Mouse (Mus musculus): ENCODE results near the gene Myo1g. TPM values are rescaled to one million over a fixed set of nuclear protein-coding genes. Genes with fewer than 3 reads are reported as not detected.

Myo1g gene
- polyA plus RNA-seq, 1 experiment from 2014 or later = 0.29 TPM

DNA sequence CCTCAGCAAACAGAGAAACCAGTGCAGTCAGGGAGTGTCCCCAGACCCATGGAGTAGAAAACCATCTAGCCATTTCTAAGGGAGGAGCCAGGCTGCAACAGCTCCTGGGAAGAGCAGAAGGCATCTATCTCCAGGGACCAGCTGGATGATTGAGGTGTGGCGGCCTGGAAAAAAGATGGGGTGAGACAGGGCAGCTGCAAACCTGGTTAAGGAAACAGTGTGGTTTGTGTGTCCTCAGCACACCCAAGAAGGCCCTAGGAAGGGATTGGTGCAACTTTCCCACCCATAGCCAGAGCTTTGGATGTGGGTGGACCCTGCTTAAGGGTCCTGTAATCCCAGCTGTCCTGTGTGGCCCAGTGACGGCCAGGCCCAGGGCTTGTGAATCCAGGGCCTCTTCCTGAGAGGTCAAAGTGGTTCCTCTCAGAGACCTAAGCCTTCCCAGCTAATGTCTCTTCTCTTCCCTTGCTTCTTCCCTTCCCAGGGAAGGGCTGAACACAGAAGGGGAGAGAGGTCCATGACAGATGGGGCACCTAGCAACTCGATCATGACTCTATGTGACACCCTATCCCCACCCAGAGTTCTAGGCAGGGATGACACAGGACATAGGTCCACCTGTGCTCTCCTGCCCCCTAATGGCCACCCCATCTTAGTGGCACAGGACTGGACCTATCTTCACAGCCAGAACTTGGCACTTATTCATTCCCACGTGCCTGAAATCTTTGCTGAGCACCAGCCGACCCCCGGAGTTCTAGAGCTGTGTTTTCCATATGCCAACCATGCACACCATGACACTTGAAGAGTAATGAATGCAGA is 30.9 kb downstream of the Myo1g start:
- no peaks in the 10 kb centered on the region for H3K9me3 ChIP-seq (replicated peaks; ENCODE audit: control insufficient read depth, low read length)
- no peaks in the 10 kb centered on the region for H3K27me3 ChIP-seq (ENCODE audit: control insufficient read depth, insufficient read depth, low read length)
- no peak overlapping the region for H3K4me3 ChIP-seq (ENCODE audit: low read depth, low read length)
- H3K36me3 ChIP-seq (replicated peaks; ENCODE audit: control insufficient read depth, insufficient read depth, low read depth, low read length) = no peaks in the 10 kb centered on the region
- H3K4me2 ChIP-seq (ENCODE audit: low read depth, low read length) = no peak overlapping the region
- H3K4me1 ChIP-seq (ENCODE audit: control insufficient read depth, insufficient read depth, low read length) = no peaks in the 10 kb centered on the region
- H3K9ac ChIP-seq (replicated peaks; ENCODE audit: low read length) = no peak overlapping the region
- WGBS = 58% methylated on average over 6 of the region's 6 CpGs
- no peak overlapping the region for H3K27ac ChIP-seq (replicated peaks; ENCODE audit: low read depth, low read length)
- DNase-seq (ENCODE audit: low spot score) (no peak), ATAC-seq (replicated peaks; ENCODE audit: insufficient number of reproducible peaks, low FRiP score, low TSS enrichment, low read depth) (no peak)

DNA sequence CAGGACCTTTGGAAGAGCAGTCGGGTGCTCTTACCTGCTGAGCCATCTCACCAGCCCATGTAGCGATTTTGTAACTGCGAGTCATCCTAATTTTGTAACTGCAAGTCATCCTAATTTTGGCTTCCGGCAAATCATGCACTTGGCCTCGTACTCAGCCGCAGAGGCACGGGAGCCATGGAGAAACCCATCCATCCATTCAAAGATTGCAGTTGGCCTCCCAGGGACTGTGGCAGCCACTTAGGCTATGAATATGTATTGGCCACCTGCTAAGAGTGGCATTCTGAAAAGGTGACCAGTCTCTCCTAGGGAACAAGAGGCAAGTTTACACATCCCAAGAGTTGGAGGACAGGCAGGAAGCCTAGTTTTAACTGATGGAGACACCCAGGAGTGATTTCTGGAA is 31.5 kb downstream of the Myo1g start:
- Histone ChIP-seq H3K36me3 (replicated peaks; ENCODE audit: control insufficient read depth, insufficient read depth, low read depth, low read length) (no peaks in the 10 kb centered on the region), H3K9me3 (replicated peaks; ENCODE audit: control insufficient read depth, low read length) (no peaks in the 10 kb centered on the region), H3K27ac (replicated peaks; ENCODE audit: low read depth, low read length) (no peak overlapping the region), H3K9ac (replicated peaks; ENCODE audit: low read length) (no peak overlapping the region), H3K27me3 (ENCODE audit: control insufficient read depth, insufficient read depth, low read length) (no peaks in the 10 kb centered on the region), H3K4me3 (ENCODE audit: low read depth, low read length) (no peak overlapping the region), H3K4me1 (ENCODE audit: control insufficient read depth, insufficient read depth, low read length) (no peaks in the 10 kb centered on the region), H3K4me2 (ENCODE audit: low read depth, low read length) (no peak overlapping the region)
- DNase-seq (ENCODE audit: low spot score) = no peak
- no peak for ATAC-seq (replicated peaks; ENCODE audit: insufficient number of reproducible peaks, low FRiP score, low TSS enrichment, low read depth)
- 86% methylated on average over 7 of the region's 7 CpGs for WGBS

DNA sequence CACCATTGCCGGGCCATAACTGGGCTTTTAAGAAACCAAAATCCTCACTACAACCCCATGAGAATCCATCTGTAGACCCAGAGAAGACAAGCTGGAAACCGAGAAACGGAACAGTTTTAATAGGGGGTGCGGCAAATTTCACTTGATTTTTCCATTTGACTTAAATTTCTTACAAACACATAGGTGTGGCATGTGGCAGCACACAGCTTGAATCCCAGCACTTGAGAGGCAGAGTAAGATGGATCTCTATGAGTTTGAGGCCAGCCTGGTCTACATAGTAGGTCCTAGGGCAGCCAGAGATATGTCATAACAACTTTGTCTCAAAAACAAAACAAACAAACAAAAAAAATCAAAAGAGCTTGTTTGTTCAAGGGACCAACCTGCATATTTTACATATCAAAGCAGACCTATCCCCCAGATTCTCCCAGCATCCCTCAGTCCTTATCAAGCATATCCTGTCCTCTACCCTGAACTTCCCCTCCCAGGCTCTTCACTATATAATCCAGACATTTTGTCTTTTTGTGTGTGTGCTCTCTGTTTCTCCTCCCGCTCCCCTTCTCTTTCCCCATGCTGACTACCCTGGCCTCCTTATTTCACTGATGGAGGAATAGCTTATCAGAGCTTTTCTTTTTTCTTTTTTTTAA is 32.6 kb downstream of the Myo1g start:
- H3K4me3 ChIP-seq (ENCODE audit: low read depth, low read length) = no peak overlapping the region
- WGBS = 93% methylated on average over 5 of the region's 5 CpGs
- H3K4me1 ChIP-seq (ENCODE audit: control insufficient read depth, insufficient read depth, low read length) = no peaks in the 10 kb centered on the region

DNA sequence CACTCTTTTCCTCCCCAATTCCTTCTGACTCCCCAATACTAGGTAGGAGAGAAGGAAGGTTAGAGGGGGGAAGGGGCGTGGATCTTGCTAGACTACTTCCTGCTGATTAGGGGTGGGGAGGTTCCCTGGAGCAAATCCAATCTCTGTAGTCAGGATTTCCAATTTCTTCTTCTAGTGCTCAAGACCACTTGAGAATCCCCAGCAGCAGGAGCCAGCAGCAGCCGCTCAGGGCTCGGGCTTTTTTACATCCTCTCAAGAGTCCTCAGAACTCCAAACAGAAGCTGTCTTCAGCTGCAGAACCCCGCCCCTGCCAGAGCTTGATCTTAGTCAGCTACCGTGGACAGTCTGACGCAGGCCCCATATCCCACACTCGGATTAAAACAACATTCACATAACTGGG is 33.3 kb downstream of the Myo1g start:
- Histone ChIP-seq H3K27ac (replicated peaks; ENCODE audit: low read depth, low read length) (no peak overlapping the region), H3K9ac (replicated peaks; ENCODE audit: low read length) (no peak overlapping the region), H3K9me3 (replicated peaks; ENCODE audit: control insufficient read depth, low read length) (no peaks in the 10 kb centered on the region), H3K27me3 (ENCODE audit: control insufficient read depth, insufficient read depth, low read length) (no peaks in the 10 kb centered on the region), H3K4me2 (ENCODE audit: low read depth, low read length) (no peak overlapping the region), H3K36me3 (replicated peaks; ENCODE audit: control insufficient read depth, insufficient read depth, low read depth, low read length) (no peaks in the 10 kb centered on the region), H3K4me1 (ENCODE audit: control insufficient read depth, insufficient read depth, low read length) (no peaks in the 10 kb centered on the region), H3K4me3 (ENCODE audit: low read depth, low read length) (no peak overlapping the region)
- ATAC-seq (replicated peaks; ENCODE audit: insufficient number of reproducible peaks, low FRiP score, low TSS enrichment, low read depth) = no peak
- no peak for DNase-seq (ENCODE audit: low spot score)
- 47% methylated on average over 7 of the region's 7 CpGs for WGBS

More for the DNA sequence above, 32.6 kb downstream of the Myo1g start:
- no peaks in the 10 kb centered on the region for H3K27me3 ChIP-seq (ENCODE audit: control insufficient read depth, insufficient read depth, low read length)
- ATAC-seq (replicated peaks; ENCODE audit: insufficient number of reproducible peaks, low FRiP score, low TSS enrichment, low read depth) (no peak), DNase-seq (ENCODE audit: low spot score) (no peak)
- H3K27ac ChIP-seq (replicated peaks; ENCODE audit: low read depth, low read length) = no peak overlapping the region
- no peak overlapping the region for H3K9ac ChIP-seq (replicated peaks; ENCODE audit: low read length)
- H3K36me3 ChIP-seq (replicated peaks; ENCODE audit: control insufficient read depth, insufficient read depth, low read depth, low read length) = no peaks in the 10 kb centered on the region
- no peak overlapping the region for H3K4me2 ChIP-seq (ENCODE audit: low read depth, low read length)
- no peaks in the 10 kb centered on the region for H3K9me3 ChIP-seq (replicated peaks; ENCODE audit: control insufficient read depth, low read length)

DNA sequence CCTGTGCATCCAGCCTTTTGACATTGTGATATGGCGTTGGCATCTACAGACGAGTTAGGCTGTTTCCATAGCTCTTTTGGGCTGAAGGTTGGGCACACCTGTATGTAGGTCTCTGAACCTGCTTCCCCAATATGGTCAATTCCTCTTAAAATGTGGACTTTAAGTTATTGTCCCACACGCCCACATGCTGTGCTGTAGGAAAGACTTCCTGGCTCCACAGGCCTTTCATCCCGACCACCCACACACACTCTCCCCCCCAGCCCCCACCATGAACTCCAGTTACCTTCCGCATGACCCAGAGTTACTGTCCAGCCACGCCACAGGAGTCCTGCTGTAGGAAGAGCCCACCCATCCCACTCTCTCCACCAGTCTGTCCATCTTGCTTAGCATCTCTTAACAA is 33.8 kb downstream of the Myo1g start:
- DNase-seq (ENCODE audit: low spot score) (no peak), ATAC-seq (replicated peaks; ENCODE audit: insufficient number of reproducible peaks, low FRiP score, low TSS enrichment, low read depth) (no peak)
- Histone ChIP-seq H3K4me3 (ENCODE audit: low read depth, low read length) (no peak overlapping the region), H3K4me1 (ENCODE audit: control insufficient read depth, insufficient read depth, low read length) (no peaks in the 10 kb centered on the region), H3K27ac (replicated peaks; ENCODE audit: low read depth, low read length) (no peak overlapping the region), H3K4me2 (ENCODE audit: low read depth, low read length) (no peak overlapping the region), H3K9me3 (replicated peaks; ENCODE audit: control insufficient read depth, low read length) (no peaks in the 10 kb centered on the region), H3K36me3 (replicated peaks; ENCODE audit: control insufficient read depth, insufficient read depth, low read depth, low read length) (no peaks in the 10 kb centered on the region), H3K27me3 (ENCODE audit: control insufficient read depth, insufficient read depth, low read length) (no peaks in the 10 kb centered on the region), H3K9ac (replicated peaks; ENCODE audit: low read length) (no peak overlapping the region)
- WGBS = 62% methylated on average over 6 of the region's 6 CpGs

DNA sequence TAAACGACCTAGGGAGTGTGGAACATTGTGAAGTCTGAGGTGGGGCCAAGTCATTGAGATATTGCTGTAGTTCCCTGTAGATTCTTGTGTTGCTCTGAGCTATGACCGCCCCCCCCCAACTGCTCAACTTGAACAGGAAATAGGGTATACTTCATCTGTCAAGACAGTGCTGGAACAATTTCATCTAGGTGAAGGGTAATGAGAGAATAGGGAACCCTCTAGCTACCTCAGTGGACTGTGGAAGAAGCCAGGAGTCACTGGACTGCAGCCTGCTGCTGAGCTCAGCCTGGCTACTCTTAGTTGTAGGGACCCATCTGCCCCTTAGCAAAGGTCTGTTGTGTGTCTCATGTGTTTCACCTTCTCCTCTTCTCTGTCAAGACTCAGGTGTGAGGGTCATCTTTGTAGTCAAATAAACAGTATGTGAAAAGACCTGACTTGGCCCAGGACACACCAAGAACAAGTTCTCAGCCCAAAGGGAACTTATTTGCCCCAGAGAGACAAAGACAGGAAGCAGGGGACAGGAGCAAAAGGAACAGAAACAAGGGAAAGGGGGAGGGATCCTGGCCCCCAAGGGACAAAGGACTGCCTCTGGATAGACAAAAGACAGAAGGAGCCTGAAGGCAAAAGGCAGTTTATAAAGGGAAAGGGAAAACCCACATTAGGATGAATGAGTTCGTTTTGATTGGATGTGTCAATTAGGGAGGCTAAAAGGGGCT is 36.4 kb downstream of the Myo1g start:
- Histone ChIP-seq H3K4me1 (ENCODE audit: control insufficient read depth, insufficient read depth, low read length) (no peaks in the 10 kb centered on the region), H3K36me3 (replicated peaks; ENCODE audit: control insufficient read depth, insufficient read depth, low read depth, low read length) (no peaks in the 10 kb centered on the region), H3K27ac (replicated peaks; ENCODE audit: low read depth, low read length) (no peak overlapping the region), H3K27me3 (ENCODE audit: control insufficient read depth, insufficient read depth, low read length) (no peaks in the 10 kb centered on the region), H3K9me3 (replicated peaks; ENCODE audit: control insufficient read depth, low read length) (no peaks in the 10 kb centered on the region), H3K9ac (replicated peaks; ENCODE audit: low read length) (no peak overlapping the region), H3K4me3 (ENCODE audit: low read depth, low read length) (no peak overlapping the region), H3K4me2 (ENCODE audit: low read depth, low read length) (no peak overlapping the region)
- WGBS = 66% methylated on average over 3 of the region's 3 CpGs
- ATAC-seq (replicated peaks; ENCODE audit: insufficient number of reproducible peaks, low FRiP score, low TSS enrichment, low read depth) (no peak), DNase-seq (ENCODE audit: low spot score) (no peak)

DNA sequence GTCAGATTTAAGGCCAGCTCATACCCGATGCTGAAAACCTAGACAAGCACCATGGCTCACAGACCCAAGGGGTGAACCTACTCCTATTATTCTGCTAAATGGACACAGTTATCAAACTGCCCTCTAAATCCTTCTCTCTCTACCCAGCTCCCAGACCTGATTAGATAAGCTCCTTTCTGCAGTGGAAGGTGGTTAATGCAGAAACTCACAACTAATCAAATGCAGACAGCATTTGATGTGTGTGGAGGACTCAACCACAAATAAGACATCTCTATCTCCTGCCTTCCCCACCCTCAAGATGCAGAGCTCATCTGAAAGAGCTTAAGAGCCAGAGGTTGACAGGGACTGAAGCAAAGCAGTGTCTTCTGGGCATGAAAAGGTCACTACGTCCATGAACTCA is 37.7 kb downstream of the Myo1g start:
- no peaks in the 10 kb centered on the region for H3K36me3 ChIP-seq (replicated peaks; ENCODE audit: control insufficient read depth, insufficient read depth, low read depth, low read length)
- H3K9me3 ChIP-seq (replicated peaks; ENCODE audit: control insufficient read depth, low read length) = no peaks in the 10 kb centered on the region
- H3K4me2 ChIP-seq (ENCODE audit: low read depth, low read length) = no peak overlapping the region
- no peaks in the 10 kb centered on the region for H3K4me1 ChIP-seq (ENCODE audit: control insufficient read depth, insufficient read depth, low read length)
- no peak overlapping the region for H3K4me3 ChIP-seq (ENCODE audit: low read depth, low read length)
- no peak overlapping the region for H3K9ac ChIP-seq (replicated peaks; ENCODE audit: low read length)
- ATAC-seq (replicated peaks; ENCODE audit: insufficient number of reproducible peaks, low FRiP score, low TSS enrichment, low read depth) = no peak
- H3K27ac ChIP-seq (replicated peaks; ENCODE audit: low read depth, low read length) = no peak overlapping the region
- no peak for DNase-seq (ENCODE audit: low spot score)
- no peaks in the 10 kb centered on the region for H3K27me3 ChIP-seq (ENCODE audit: control insufficient read depth, insufficient read depth, low read length)
- 93% methylated on average over 2 of the region's 2 CpGs for WGBS

DNA sequence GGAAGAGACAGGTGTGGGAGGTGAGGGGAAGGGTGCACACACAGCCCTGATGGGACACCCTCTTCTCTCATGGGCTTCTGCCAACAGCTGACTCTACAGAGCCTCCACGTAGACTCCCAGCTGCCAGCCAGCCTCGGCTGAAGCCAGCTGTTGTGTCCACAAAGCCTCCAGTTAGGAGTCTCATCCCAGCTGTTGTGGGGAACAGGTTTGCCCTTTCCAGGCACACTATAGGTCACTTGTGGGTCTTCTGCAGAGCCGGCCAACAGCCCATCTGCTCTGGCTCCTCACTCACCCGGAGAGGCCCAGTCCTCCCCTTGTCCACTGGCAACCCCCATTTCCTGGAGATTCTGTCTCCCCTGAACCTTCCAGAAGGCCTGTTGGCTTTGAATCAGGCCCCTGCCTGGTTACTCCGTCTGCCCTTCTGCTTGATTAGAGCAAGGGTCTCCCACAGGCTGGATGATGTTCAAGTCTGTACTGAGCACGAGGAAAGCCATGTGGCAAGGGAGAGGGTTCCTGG is 39.0 kb downstream of the Myo1g start:
- Histone ChIP-seq H3K36me3 (replicated peaks; ENCODE audit: control insufficient read depth, insufficient read depth, low read depth, low read length) (no peaks in the 10 kb centered on the region), H3K4me3 (ENCODE audit: low read depth, low read length) (no peak overlapping the region), H3K27me3 (ENCODE audit: control insufficient read depth, insufficient read depth, low read length) (no peaks in the 10 kb centered on the region), H3K9me3 (replicated peaks; ENCODE audit: control insufficient read depth, low read length) (no peaks in the 10 kb centered on the region), H3K4me1 (ENCODE audit: control insufficient read depth, insufficient read depth, low read length) (no peaks in the 10 kb centered on the region), H3K9ac (replicated peaks; ENCODE audit: low read length) (no peak overlapping the region), H3K4me2 (ENCODE audit: low read depth, low read length) (no peak overlapping the region), H3K27ac (replicated peaks; ENCODE audit: low read depth, low read length) (no peak overlapping the region)
- 77% methylated on average over 6 of the region's 6 CpGs for WGBS
- no peak for ATAC-seq (replicated peaks; ENCODE audit: insufficient number of reproducible peaks, low FRiP score, low TSS enrichment, low read depth)
- DNase-seq (ENCODE audit: low spot score) = no peak

Measured in embryonic facial prominence, embryonic 11.5 days (tissue).